Mouse (Mus musculus) G1E-ER4 (cell line): ENCODE results near the gene Gmeb2. TPM values are rescaled to one million over a fixed set of nuclear protein-coding genes. Genes with fewer than 3 reads are reported as not detected.

ENCODE experiments used
- GATA1 ChIP-seq: IDR thresholded peaks from one replicate; pipeline ENCODE4 v1.8.0; 2012; ENCODE audit warnings: low read length, inconsistent platforms
- polyA plus RNA-seq: library from polyadenylated mRNA; stranded (reverse); fragments of >175 nt; gene quantifications from 2 replicates; pipeline ENCODE4 v1.2.3, GENCODE M21; 2012

The Gmeb2 gene
- polyA plus RNA-seq, 1 experiment, result 10.8 TPM

- no peak for TF ChIP-seq GATA1
Observed at GRCm38 (mm10) chr2:181288691-181289090, 856 bp upstream of the Gmeb2 start.

GRCm38 (mm10) chr2:181287338-181287957, 387 bp downstream of the Gmeb2 start:
- TF ChIP-seq GATA1, result no peak

- TF ChIP-seq GATA1, result no peak
Observed at GRCm38 (mm10) chr2:181286629-181287337, 1.1 kb downstream of the Gmeb2 start.

- TF ChIP-seq GATA1, result no peak
Observed at GRCm38 (mm10) chr2:181279968-181280367, 7.9 kb downstream of the Gmeb2 start.

- no peak for TF ChIP-seq GATA1
Observed at GRCm38 (mm10) chr2:181277866-181278265, 10.0 kb downstream of the Gmeb2 start.

- TF ChIP-seq GATA1, result no peak
Observed at GRCm38 (mm10) chr2:181276766-181277165, 11.1 kb downstream of the Gmeb2 start.

GRCm38 (mm10) chr2:181274639-181275038, 13.2 kb downstream of the Gmeb2 start:
- no peak for TF ChIP-seq GATA1

GRCm38 (mm10) chr2:181273829-181274228, 14.0 kb downstream of the Gmeb2 start:
- no peak for TF ChIP-seq GATA1

GRCm38 (mm10) chr2:181272092-181272491, 15.7 kb downstream of the Gmeb2 start:
- no peak for TF ChIP-seq GATA1

- no peak for TF ChIP-seq GATA1
Observed at GRCm38 (mm10) chr2:181266839-181267238, 21.0 kb downstream of the Gmeb2 start.

- TF ChIP-seq GATA1, result no peak
Observed at GRCm38 (mm10) chr2:181253248-181253647, 34.6 kb downstream of the Gmeb2 start.

GRCm38 (mm10) chr2:181251841-181252240, 36.0 kb downstream of the Gmeb2 start:
- TF ChIP-seq GATA1, result no peak

- no peak for TF ChIP-seq GATA1
Observed at GRCm38 (mm10) chr2:181249217-181249616, 38.6 kb downstream of the Gmeb2 start.

- TF ChIP-seq GATA1, result no peak
Observed at GRCm38 (mm10) chr2:181245031-181245430, 42.8 kb downstream of the Gmeb2 start.

- no peak for TF ChIP-seq GATA1
Observed at GRCm38 (mm10) chr2:181243706-181244394, 44.0 kb downstream of the Gmeb2 start.

- no peak for TF ChIP-seq GATA1
Observed at GRCm38 (mm10) chr2:181242314-181242665, 45.5 kb downstream of the Gmeb2 start.
